ENCODE assay signal across 8 mouse cellular contexts in the genomic region with DNA sequence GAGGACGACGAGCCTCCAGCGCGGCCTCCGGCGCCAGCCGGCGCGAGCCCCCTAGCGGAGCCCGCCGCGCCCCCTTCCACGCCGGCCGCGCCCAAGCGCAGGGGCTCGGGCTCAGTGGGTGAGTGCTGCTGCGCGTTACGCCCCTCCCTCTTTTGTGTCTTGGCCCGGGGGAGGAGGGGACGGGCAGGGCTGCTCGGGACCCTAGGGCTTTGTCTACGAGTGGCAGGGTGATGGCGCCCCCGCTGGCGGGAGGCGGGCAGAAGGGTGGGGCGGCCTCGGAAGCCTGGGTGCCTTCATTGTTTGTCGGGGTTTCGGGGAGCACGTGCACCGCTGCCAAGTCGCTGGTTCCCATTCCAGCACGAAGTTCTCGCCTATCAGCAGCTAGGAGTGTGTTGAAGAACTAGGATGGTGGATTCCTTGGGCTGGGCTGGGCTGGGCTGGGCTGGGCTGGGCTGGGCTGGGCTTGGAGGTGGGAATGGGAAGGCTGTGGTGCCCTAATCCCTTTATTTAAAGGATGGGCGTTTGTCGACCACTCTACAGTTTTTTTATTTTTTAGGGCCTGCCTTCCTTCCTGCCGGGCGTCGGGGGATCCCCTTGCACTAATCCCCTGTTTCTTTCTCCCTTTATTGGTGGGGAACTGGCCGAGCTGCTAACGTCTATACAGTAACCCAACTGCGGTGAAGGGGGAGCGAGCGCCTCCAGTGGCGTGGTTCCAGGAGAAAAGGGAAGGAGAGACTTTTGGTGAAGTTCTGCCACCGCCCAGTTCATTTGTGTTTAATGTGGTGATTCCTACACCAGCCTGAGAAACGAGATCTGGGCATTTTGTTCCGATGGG. TPM values are rescaled to one million over a fixed set of nuclear protein-coding genes. Genes with fewer than 3 reads are reported as not detected.
DNase-seq lines count a peak whose midpoint lies in the region; ATAC-seq lines count a peak whose summit lies in the region.

No protein-coding gene starts in this region.

- under 1% methylated on average over 51 of the region's 53 CpGs for WGBS in intestine, embryonic 16.5 days
- 0% methylated on average over 49 of the region's 53 CpGs for WGBS in midbrain, embryonic 10.5 days

- no peaks in the 10 kb centered on the region for H3K36me3 ChIP-seq in intestine, embryonic 16.5 days (ENCODE audit: control insufficient read depth, insufficient read depth, low read length)
- peaks cover 25% of the 10 kb centered on the region for H3K36me3 ChIP-seq in midbrain, embryonic 10.5 days

- H3K9me3 ChIP-seq in intestine, embryonic 16.5 days (ENCODE audit: control insufficient read depth, low read length), result no peaks in the 10 kb centered on the region
- H3K9me3 ChIP-seq in midbrain, embryonic 10.5 days (replicated peaks), result no peaks in the 10 kb centered on the region

- ATAC-seq in intestine, embryonic 16.5 days, result peak; percentile 77

- H3K27me3 ChIP-seq in intestine, embryonic 16.5 days (replicated peaks; ENCODE audit: control insufficient read depth, insufficient read depth, low read length), result no peaks in the 10 kb centered on the region
- no peaks in the 10 kb centered on the region for H3K27me3 ChIP-seq in midbrain, embryonic 10.5 days (ENCODE audit: low read depth, poor library complexity, severe bottlenecking)

- peak; percentile 81 for DNase-seq in adrenal gland, adult 8-10 months
- peak; percentile 75 for DNase-seq in embryo, embryonic 11.5 days (ENCODE audit: low read depth, low spot score)
- peak; percentile 68 to 86 for DNase-seq in gastrocnemius, postnatal 4 days (ENCODE audit: low spot score in 2 of 2)
- DNase-seq in left cerebral cortex, postnatal 36 days (ENCODE audit: low spot score in 2 of 2), result peak; percentile 82 to 85
- peak; percentile 94 for DNase-seq in midbrain, embryonic 10.5 days (ENCODE audit: low spot score)
- peak; percentile 74 for DNase-seq in right cerebral cortex, postnatal 36 days (ENCODE audit: low spot score in 2 of 2)
- DNase-seq in urinary bladder, postnatal 4 days (ENCODE audit: low spot score in 2 of 2), result peak; percentile 83 to 85

- peak overlapping the region; percentile 49 for H3K4me2 ChIP-seq in intestine, embryonic 16.5 days (ENCODE audit: low read depth, low read length)

- H3K27ac ChIP-seq in intestine, embryonic 16.5 days (ENCODE audit: low read length), result peak overlapping the region; percentile 98
- peak overlapping the region; percentile 99 for H3K27ac ChIP-seq in midbrain, embryonic 10.5 days (replicated peaks)

- intact Hi-C loops in left cerebral cortex, postnatal 36 days (cut with DNase I), result loop anchor here (1.0 to 10.0 kb wide), 6 partner anchors 146 to 449 kb away; partner anchors contain the start of genes Ccdc88a, Cfap36, Clhc1 and Eml6

- no peaks in the 10 kb centered on the region; the same call in 1 of the 2 replicates for H3K4me1 ChIP-seq in intestine, embryonic 16.5 days (ENCODE audit: control insufficient read depth, insufficient read depth, low read length)
- peaks cover 14% of the 10 kb centered on the region for H3K4me1 ChIP-seq in midbrain, embryonic 10.5 days

- H3K4me3 ChIP-seq in intestine, embryonic 16.5 days (ENCODE audit: low read length), result peak overlapping the region; percentile 93
- peak overlapping the region; percentile 98 for H3K4me3 ChIP-seq in midbrain, embryonic 10.5 days

- H3K9ac ChIP-seq in intestine, embryonic 16.5 days (ENCODE audit: low read depth, low read length), result peak overlapping the region; percentile 97

RNA-seq across cellular contexts. Expression of gene Rtn4, which starts 1.0 kb away (rescaled TPM):
- total RNA-seq in adrenal gland, adult 8-10 months (2022), result 100 to 1,000 TPM; 226 to 575 (median 412) TPM
- total RNA-seq in gastrocnemius, postnatal 4 days (2021), result 100 to 1,000 TPM; 699 to 725 TPM
- 32.3 and 39.5 TPM in 2 replicates for polyA plus RNA-seq in intestine, embryonic 16.5 days (2015; fragmentation: Nextera tagmentation; extraction: Ambion mirVana)
- total RNA-seq in left cerebral cortex, postnatal 36 days (2021), result 100 to 1,000 TPM; 669 to 679 TPM
- 65.8 and 71.1 TPM in 2 replicates for polyA plus RNA-seq in midbrain, embryonic 10.5 days (2016; fragmentation: Nextera tagmentation; extraction: Ambion mirVana)

Comparison
In these comparisons a context has a peak if more than half of its experiments do, and no peak if none do; other contexts are left out.
1. Peak in every context shown above with its lines: DNase-seq, ATAC-seq, H3K4me3 ChIP-seq and H3K27ac ChIP-seq.